Mouse (Mus musculus): Measurements from ENCODE around the gene Rps16. TPM values are rescaled to one million over a fixed set of nuclear protein-coding genes. Genes with fewer than 3 reads are reported as not detected.
A peak's percentile ranks its signal among the peaks of the same experiment; 100 is the strongest.

Gene Rps16
- polyA plus RNA-seq, 1 experiment from 2014 or later: 1,287 TPM

DNA sequence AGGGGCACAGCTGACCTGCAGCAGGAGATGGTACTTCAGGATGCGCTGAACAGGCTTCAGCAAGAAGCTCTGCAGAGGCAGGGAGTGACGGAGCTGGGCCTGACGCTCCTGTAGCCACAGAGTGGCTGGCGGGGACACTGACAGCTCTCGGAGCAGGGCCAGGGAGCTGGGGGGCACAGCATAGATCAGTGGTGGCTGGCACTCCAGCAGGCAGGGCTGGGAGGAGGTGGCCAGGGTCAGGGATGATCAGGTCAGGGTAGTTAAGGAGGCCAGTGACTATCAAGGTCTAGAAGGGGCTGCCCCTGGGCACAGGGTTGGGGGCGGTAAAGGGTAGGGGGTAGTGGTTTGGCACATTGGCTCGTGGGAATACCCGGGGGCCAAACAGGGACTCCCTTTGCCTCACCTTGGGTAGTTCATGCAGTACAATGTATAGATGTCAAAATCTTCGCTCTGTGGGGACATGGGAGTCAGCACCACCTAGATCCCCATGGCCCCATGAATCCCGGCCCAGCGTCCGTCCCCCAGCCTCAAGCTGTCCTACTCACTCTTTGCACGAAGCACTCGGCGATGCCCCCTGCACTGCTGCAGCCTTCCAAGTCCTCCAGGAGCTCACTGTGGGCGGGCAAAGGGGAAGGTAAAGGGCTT lies 17.9 kb downstream of the Rps16 start:
- Histone ChIP-seq H3K36me3 (ENCODE audit: control insufficient read depth, insufficient read depth, low read length) (peaks cover 70% of the 10 kb centered on the region), H3K4me2 (replicated peaks; ENCODE audit: low read depth, low read length) (no peak overlapping the region), H3K9ac (ENCODE audit: low read depth, low read length) (no peak overlapping the region; the same call in 1 of the 2 replicates), H3K9me3 (ENCODE audit: control insufficient read depth, low read length) (no peaks in the 10 kb centered on the region), H3K27ac (ENCODE audit: low read depth, low read length) (no peak overlapping the region), H3K27me3 (ENCODE audit: control insufficient read depth, insufficient read depth, low read length) (no peaks in the 10 kb centered on the region), H3K4me1 (ENCODE audit: control insufficient read depth, insufficient read depth, low read length) (peaks cover 16% of the 10 kb centered on the region), H3K4me3 (ENCODE audit: low read length) (no peak overlapping the region)
- 92% methylated on average over 16 of the region's 16 CpGs for WGBS
- no peak for ATAC-seq (ENCODE audit: low FRiP score, low TSS enrichment)

- Histone ChIP-seq H3K4me2 (replicated peaks; ENCODE audit: low read depth, low read length) (peak overlapping the region; percentile 73), H3K36me3 (ENCODE audit: control insufficient read depth, insufficient read depth, low read length) (peaks cover 54% of the 10 kb centered on the region), H3K27ac (ENCODE audit: low read depth, low read length) (no peak overlapping the region), H3K9me3 (ENCODE audit: control insufficient read depth, low read length) (no peaks in the 10 kb centered on the region), H3K27me3 (ENCODE audit: control insufficient read depth, insufficient read depth, low read length) (no peaks in the 10 kb centered on the region), H3K9ac (ENCODE audit: low read depth, low read length) (peak overlapping the region; percentile 89; the same call in 1 of the 2 replicates), H3K4me3 (ENCODE audit: low read length) (peak overlapping the region; percentile 89), H3K4me1 (ENCODE audit: control insufficient read depth, insufficient read depth, low read length) (peaks cover 16% of the 10 kb centered on the region)
- no peak for ATAC-seq (ENCODE audit: low FRiP score, low TSS enrichment)
- WGBS: 93% methylated on average over 14 of the region's 14 CpGs
Measured at GRCm38 (mm10) chr7:28370051-28370450, 19.6 kb downstream of the Rps16 start.

DNA sequence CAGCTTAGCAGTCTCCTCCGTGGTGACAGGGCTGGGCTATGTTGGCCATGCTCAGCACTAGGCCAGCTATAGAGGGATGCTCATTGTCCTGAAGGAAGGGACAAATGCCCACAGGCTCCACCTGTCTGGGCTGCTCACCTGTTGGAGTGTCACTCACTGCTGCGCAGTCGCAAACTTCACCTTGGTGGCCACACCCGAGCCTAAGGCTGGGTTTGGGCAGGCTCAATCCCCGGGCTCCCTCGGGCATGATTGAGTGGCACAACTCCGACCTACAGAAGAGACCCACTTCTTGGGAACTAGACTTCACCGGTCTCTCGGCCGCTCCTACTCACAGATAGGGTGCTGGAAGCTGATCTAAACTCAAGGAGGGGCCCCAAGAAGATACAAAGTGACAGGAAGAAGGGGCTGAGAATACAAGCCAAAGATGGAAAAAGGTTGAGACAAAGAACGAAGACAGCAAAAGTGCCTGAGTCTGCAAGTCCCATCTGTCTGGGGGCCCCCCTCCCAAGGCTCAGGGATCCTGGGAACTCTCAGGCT lies 20.6 kb downstream of the Rps16 start:
- peaks cover 16% of the 10 kb centered on the region for H3K4me1 ChIP-seq (ENCODE audit: control insufficient read depth, insufficient read depth, low read length)
- H3K9ac ChIP-seq (ENCODE audit: low read depth, low read length): peak overlapping the region; percentile 89
- H3K27me3 ChIP-seq (ENCODE audit: control insufficient read depth, insufficient read depth, low read length): no peaks in the 10 kb centered on the region
- no peak for ATAC-seq (ENCODE audit: low FRiP score, low TSS enrichment)
- H3K4me3 ChIP-seq (ENCODE audit: low read length): peak overlapping the region; percentile 89
- H3K27ac ChIP-seq (ENCODE audit: low read depth, low read length): peak overlapping the region; percentile 93
- 5% methylated on average over 11 of the region's 11 CpGs for WGBS
- H3K9me3 ChIP-seq (ENCODE audit: control insufficient read depth, low read length): no peaks in the 10 kb centered on the region
- H3K36me3 ChIP-seq (ENCODE audit: control insufficient read depth, insufficient read depth, low read length): peaks cover 44% of the 10 kb centered on the region
- H3K4me2 ChIP-seq (replicated peaks; ENCODE audit: low read depth, low read length): peak overlapping the region; percentile 73

DNA sequence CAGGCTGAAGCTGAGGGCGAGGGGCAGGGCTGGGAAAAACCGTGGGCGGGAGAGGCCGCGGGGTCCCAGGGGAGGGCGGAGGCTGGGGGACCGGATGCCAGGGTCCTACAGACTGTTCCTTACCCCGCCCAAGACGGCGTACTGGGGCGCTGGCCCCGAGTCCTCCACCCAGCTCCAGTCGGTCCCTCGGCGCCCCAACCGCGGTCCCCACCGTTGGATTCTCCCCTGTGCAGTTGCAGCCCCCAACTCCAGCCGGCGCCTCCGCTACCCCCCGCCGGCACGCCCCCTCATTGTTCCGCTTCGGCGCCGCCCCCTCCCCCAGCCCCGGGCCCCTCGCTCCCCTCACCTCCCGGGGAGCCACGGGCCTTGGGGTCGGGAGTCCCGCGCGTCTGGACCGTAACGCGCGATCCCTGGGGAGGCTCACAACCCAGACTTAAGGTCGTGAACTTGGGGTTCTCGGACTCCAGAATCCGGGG lies 21.1 kb downstream of the Rps16 start:
- Histone ChIP-seq H3K9me3 (ENCODE audit: control insufficient read depth, low read length) (no peaks in the 10 kb centered on the region), H3K27ac (ENCODE audit: low read depth, low read length) (peak overlapping the region; percentile 93), H3K4me3 (ENCODE audit: low read length) (peak overlapping the region; percentile 89), H3K9ac (ENCODE audit: low read depth, low read length) (peak overlapping the region; percentile 89), H3K27me3 (ENCODE audit: control insufficient read depth, insufficient read depth, low read length) (no peaks in the 10 kb centered on the region), H3K4me2 (replicated peaks; ENCODE audit: low read depth, low read length) (peak overlapping the region; percentile 73), H3K4me1 (ENCODE audit: control insufficient read depth, insufficient read depth, low read length) (peaks cover 16% of the 10 kb centered on the region), H3K36me3 (ENCODE audit: control insufficient read depth, insufficient read depth, low read length) (peaks cover 39% of the 10 kb centered on the region)
- ATAC-seq (ENCODE audit: low FRiP score, low TSS enrichment): peak; percentile 7; the same call in 1 of the 2 replicates
- WGBS: under 1% methylated on average over 40 of the region's 43 CpGs

DNA sequence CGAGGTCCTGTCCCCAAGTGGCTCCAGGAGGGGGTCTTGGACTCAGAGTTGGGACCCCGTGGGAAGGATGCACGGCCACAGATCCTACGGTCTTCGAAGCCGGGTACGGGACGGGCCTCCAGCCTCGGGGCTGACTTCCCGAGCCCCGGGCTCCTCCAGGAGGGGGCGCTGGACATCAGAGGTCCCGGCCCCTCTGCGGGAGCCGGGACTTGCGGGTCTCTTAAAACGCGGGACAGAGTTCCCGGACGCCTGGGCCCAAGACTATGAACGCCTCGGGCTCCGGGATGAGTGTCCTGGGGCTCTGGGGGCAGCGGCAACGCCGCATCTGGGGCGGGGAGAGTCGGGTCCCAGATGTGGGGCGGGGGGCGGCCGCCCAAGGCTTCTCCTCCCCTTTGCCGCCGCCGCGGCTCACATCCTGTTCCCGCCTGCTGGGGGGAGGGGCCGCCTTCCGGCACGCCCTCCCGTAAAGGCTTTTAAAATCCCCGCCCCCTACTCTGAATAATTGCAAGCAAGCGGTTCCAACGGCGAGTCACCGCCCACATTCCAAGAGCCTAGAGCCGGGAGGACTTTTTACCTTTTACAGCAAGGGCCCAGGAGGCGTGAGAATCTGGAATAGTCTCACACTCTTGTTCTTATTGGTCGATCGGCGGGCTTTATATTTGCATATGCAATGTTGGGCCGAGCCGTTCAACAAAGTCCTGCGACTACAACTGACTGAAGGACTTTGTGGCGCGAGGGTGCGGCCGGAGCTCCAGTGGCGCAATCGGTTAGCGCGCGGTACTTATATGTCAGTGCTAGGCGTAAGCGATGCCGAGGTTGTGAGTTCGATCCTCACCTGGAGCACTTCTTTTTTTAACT lies 22.0 kb downstream of the Rps16 start, which contains the start of gene Plekhg2:
Gene Plekhg2 (minus strand): TSS at position 349 of the 858 bp plus-strand sequence.
- H3K4me3 ChIP-seq (ENCODE audit: low read length): peak within 1 kb of the TSS; percentile 89
- peak within 1 kb of the TSS; percentile 89 for H3K9ac ChIP-seq (ENCODE audit: low read depth, low read length)
- H3K36me3 ChIP-seq (ENCODE audit: control insufficient read depth, insufficient read depth, low read length): peaks cover 31% of the 10 kb centered on the region
- H3K4me2 ChIP-seq (replicated peaks; ENCODE audit: low read depth, low read length): peak within 1 kb of the TSS; percentile 73
- H3K27me3 ChIP-seq (ENCODE audit: control insufficient read depth, insufficient read depth, low read length): no peaks in the 10 kb centered on the region
- H3K4me1 ChIP-seq (ENCODE audit: control insufficient read depth, insufficient read depth, low read length): peaks cover 23% of the 10 kb centered on the region
- ATAC-seq (ENCODE audit: low FRiP score, low TSS enrichment): peak; percentile 92
- under 1% methylated on average over 61 of the region's 66 CpGs for WGBS
- peak within 1 kb of the TSS; percentile 93 for H3K27ac ChIP-seq (ENCODE audit: low read depth, low read length)
- H3K9me3 ChIP-seq (ENCODE audit: control insufficient read depth, low read length): no peaks in the 10 kb centered on the region

DNA sequence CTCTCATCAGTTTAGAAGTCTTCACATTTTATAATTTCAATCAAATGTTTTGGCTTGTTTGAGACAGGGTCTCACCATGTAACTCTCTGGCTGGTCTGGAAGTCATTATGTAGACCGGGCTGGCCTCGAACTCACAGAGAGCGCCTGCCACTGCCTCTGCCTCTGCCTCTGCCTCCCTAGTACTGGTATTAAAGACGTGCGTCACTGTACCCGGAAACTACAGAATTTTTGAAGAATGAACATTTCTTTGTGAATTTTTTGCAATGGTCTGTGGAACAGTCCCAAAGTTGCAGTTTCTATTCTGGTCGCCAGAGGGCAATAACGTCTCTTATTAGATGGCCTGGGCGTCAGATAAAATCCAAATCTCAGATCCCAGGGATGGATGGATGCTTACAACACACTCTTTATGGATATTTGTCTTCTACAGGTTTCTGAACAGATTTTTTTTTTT lies 22.7 kb downstream of the Rps16 start:
- no peak for ATAC-seq (ENCODE audit: low FRiP score, low TSS enrichment)
- H3K27ac ChIP-seq (ENCODE audit: low read depth, low read length): peak overlapping the region; percentile 88
- H3K4me1 ChIP-seq (ENCODE audit: control insufficient read depth, insufficient read depth, low read length): peaks cover 30% of the 10 kb centered on the region
- WGBS: under 1% methylated on average over 9 of the region's 9 CpGs
- H3K4me3 ChIP-seq (ENCODE audit: low read length): peak overlapping the region; percentile 42
- H3K9ac ChIP-seq (ENCODE audit: low read depth, low read length): peak overlapping the region; percentile 48; the same call in 1 of the 2 replicates
- H3K27me3 ChIP-seq (ENCODE audit: control insufficient read depth, insufficient read depth, low read length): no peaks in the 10 kb centered on the region
- peak overlapping the region; percentile 52 for H3K4me2 ChIP-seq (replicated peaks; ENCODE audit: low read depth, low read length)
- peaks cover 30% of the 10 kb centered on the region for H3K36me3 ChIP-seq (ENCODE audit: control insufficient read depth, insufficient read depth, low read length)
- no peaks in the 10 kb centered on the region for H3K9me3 ChIP-seq (ENCODE audit: control insufficient read depth, low read length)

- Histone ChIP-seq H3K27me3 (ENCODE audit: control insufficient read depth, insufficient read depth, low read length) (no peaks in the 10 kb centered on the region), H3K9me3 (ENCODE audit: control insufficient read depth, low read length) (no peaks in the 10 kb centered on the region), H3K9ac (ENCODE audit: low read depth, low read length) (no peak overlapping the region), H3K4me2 (replicated peaks; ENCODE audit: low read depth, low read length) (no peak overlapping the region), H3K36me3 (ENCODE audit: control insufficient read depth, insufficient read depth, low read length) (peaks cover 21% of the 10 kb centered on the region), H3K27ac (ENCODE audit: low read depth, low read length) (peak overlapping the region; percentile 38; the same call in 1 of the 2 replicates), H3K4me3 (ENCODE audit: low read length) (no peak overlapping the region), H3K4me1 (ENCODE audit: control insufficient read depth, insufficient read depth, low read length) (peaks cover 31% of the 10 kb centered on the region)
- WGBS: 75% methylated on average over 7 of the region's 7 CpGs
- no peak for ATAC-seq (ENCODE audit: low FRiP score, low TSS enrichment)
Measured at GRCm38 (mm10) chr7:28373891-28374495, 23.5 kb downstream of the Rps16 start.

- Histone ChIP-seq H3K4me1 (ENCODE audit: control insufficient read depth, insufficient read depth, low read length) (peaks cover 32% of the 10 kb centered on the region), H3K4me2 (replicated peaks; ENCODE audit: low read depth, low read length) (peak overlapping the region; percentile 77)
Measured at GRCm38 (mm10) chr7:28374647-28375046, 24.2 kb downstream of the Rps16 start.

More at GRCm38 (mm10) chr7:28374647-28375046, 24.2 kb downstream of the Rps16 start:
- 74% methylated on average over 10 of the region's 10 CpGs for WGBS
- H3K27ac ChIP-seq (ENCODE audit: low read depth, low read length): peak overlapping the region; percentile 98
- H3K36me3 ChIP-seq (ENCODE audit: control insufficient read depth, insufficient read depth, low read length): peaks cover 15% of the 10 kb centered on the region
- H3K4me3 ChIP-seq (ENCODE audit: low read length): no peak overlapping the region; the same call in 1 of the 2 replicates
- ATAC-seq (ENCODE audit: low FRiP score, low TSS enrichment): no peak
- H3K9ac ChIP-seq (ENCODE audit: low read depth, low read length): no peak overlapping the region
- H3K9me3 ChIP-seq (ENCODE audit: control insufficient read depth, low read length): no peaks in the 10 kb centered on the region
- H3K27me3 ChIP-seq (ENCODE audit: control insufficient read depth, insufficient read depth, low read length): no peaks in the 10 kb centered on the region
